Mouse (Mus musculus) forelimb bud, embryonic 11.5 days (tissue): ENCODE measurements at regions not wholly inside any gene's neighbourhood (a gene's known extent, or its start where the extent isn't known, plus 50 kb on each side); places are given as distances from the start of the nearest gene placed in this dataset.

ENCODE experiments used
- DNase-seq: peaks from one replicate; pipeline ENCODE4 v3.0.0-alpha.2; 2012; ENCODE audit warnings: low read depth, low spot score

DNA sequence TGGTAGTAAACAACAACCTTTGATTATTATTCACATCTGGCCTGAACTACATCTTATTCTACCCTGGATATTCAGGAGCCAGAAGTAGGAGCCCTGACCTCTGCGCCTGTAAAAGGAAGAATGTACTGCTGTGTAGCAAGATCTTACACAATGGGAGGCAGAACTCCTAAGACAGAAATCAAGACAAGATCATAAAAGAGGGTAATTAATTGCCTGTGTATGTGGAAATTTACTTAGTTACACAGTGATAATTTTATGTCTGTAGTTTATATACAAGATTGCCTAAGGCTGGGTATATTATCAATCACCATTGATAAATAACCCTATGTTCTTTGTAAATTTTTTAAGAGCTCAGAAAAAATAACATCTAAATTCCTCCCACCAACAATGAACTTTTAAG, 2167.8 kb downstream of the 9330182O14Rik start:
- no peak for DNase-seq

DNA sequence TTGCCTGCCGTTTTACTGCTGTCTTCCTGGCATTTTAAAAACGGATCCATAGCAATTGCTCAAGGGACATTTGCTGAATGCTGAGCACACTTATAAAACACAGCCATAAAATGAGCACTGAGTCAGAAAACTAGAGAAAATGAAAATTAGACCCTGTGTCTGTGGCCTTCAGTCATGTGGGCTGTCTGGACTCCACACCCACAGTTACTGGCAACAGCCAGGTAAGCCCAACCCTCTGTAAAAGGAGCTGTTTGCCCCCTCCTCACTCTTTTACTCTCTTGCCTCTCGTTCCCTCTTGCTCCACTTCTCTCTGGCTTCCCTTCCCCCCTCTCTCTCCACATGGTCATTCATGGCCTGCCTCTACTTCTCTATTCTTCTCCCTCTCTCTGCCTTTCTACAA, 2169.9 kb downstream of the 9330182O14Rik start:
- DNase-seq = no peak

DNA sequence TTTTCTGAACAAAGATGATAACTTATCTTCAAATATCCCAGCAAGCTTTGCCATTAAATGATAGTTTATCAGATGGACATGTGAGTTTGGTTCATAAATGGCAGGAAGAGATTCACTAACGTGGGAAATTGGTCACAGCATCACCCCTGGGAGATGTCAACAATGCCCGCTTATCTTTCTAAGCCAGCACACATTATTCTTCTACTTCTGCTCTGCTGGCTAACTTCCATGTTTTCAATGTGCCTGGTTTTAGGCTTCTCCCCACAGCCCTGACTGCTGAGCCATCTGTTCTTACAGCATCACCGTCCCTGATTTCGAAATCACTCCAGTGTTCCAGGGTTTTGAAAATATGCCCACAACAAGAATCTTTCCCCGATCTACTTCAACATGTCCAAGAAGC, 2175.4 kb downstream of the 9330182O14Rik start:
- no peak for DNase-seq

DNA sequence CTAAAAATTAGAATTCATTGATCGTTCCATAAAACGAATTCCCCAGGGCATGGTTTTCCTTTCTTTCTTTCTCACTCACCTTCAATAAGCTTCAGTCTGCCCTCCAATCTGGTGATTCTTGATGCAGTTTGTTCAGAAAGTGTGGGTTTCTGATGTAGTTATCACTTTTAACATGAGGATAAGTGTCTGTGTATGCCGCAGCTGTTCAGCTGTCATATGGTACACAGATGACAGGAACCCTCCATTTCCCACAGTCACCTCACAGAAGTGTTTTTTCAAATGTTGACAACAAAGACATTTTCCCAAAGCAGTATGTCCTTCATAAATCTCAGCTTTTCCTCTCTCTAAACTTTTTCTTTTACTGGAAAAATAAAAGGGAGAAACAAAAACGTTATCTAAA, 2177.0 kb downstream of the 9330182O14Rik start:
- no peak for DNase-seq

DNA sequence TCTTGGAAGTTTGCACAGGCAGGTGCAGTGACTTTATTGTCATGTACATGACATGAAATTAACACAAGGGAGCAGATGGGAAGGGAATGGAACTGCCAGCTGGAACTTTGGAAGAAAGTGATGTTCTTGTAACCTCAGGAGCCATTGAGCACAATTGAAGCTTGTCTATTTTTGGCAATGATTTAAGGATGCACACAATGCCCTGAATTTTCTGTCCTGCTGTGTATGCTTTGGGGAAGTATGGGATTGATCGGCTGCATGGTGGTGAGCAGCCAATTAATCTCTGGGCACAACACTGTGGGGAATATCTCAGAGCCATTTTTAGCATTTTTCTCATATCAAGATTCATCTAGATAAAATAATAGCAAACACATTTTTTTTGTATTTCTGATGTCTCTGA, 2186.2 kb downstream of the 9330182O14Rik start:
- DNase-seq = no peak

DNA sequence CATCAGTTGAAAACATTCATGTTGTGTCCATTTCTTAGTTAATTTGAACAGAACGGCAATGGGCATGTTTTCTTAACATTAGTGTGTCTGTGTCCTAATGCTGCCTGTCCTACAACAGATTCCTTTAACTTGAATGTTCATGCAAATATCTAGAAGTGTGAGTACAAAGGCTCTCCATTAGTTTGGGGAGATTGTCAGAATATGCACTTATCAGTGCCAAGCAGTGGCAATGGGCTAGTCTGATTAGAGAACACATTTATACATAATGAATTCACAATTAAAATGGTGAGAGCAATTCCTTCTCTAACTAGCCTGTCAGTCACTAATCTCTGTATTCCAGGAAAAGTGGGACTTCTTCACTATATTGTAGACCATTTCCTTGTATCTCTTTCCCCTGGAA, 2188.8 kb downstream of the 9330182O14Rik start:
- no peak for DNase-seq

DNA sequence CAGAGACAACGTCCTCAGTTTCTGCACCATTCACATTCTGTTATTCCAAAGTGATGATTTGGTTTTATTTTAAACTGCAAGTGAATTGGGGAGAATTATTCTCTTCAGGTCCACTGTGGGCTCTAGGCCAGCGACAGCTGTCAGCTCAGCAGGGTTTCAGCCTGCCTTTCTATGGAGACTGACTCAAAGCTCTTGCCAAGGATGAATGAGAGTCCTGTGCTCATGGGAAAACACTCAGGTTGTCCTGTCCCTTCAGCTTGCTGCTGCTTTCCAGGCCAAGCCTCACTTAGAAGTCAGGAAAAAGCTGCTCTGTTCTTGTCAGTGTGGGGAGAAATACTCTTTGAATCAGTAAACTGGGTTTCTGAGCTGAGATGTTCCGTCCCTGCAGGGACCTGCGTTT, 2191.1 kb downstream of the 9330182O14Rik start:
- no peak for DNase-seq

DNA sequence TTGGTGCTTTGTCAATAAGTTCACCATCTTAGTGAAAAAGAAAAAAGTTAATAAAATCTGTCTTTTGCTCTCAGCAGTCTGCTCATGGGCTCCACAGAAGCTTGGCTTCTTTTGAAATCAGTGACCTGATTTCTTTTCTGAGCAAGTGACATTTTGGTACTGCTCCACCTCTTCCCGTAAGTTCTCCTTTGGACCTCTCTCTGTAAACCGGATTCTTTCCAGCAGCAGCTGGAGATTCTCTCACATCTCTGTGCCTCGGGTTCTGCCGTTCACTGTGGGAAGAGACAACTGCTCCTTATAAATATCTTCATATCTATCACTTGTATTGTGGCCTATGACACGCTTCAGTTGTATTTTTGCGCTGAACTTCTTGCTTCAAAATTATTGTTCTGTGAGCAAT, 2194.4 kb downstream of the 9330182O14Rik start:
- DNase-seq = no peak

DNA sequence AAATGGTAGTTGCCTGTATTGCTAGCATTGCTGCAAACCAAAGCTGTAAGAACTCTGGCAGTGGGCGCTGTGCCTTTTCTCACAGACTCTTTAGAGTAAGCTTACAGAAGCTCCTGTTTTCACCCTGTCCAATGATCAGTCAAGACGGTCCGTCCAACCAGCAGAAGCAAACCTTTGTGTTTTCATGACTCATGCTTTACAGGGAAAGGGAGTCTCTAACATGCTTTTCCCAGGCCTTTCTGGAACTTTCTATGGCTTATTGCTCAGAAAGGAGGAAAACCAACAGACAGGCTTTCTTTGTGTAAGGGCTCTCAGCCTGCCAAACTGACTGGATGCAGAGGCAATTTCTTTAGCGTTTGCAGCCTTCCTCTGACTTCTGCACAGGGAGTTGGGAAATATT, 2195.6 kb downstream of the 9330182O14Rik start:
- DNase-seq = no peak

DNA sequence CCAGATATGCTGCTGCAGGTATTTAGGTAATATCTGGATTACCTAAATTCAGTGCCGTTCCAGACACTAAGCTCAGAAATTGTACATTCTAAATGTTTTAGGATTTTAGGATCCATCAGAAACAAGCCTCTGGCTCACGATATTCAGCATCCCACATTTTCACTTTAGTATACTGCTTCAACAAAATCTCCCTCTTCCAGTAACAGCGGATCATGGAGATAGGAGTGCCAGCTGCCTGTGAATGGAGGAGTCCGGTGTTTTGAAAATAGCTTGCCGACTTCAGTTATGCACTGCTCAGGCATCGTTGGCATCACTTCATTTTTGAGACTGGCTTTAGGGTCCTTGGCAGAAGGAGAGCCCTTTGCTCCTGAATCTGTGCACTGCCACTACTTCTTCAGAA, 2199.5 kb downstream of the 9330182O14Rik start:
- no peak for DNase-seq

DNA sequence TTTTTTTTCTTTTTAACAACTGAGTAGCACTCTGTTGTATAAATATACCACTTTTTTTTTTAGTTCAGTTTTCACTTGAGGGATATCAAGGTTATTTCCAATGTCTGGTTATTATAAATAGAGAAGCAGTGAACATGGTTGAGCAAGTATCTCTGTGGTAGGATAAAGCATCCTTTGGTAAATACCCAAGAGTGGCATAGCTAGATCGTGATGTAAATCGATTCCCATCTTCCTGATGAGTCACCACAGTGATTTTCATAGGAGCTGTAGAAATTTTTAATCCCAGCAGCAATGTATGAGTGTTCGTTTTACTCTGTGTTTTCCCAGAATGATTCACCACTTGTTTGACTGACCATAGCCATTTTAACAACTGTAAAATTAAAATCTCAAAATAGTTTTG, 2212.0 kb downstream of the 9330182O14Rik start:
- DNase-seq = no peak

DNA sequence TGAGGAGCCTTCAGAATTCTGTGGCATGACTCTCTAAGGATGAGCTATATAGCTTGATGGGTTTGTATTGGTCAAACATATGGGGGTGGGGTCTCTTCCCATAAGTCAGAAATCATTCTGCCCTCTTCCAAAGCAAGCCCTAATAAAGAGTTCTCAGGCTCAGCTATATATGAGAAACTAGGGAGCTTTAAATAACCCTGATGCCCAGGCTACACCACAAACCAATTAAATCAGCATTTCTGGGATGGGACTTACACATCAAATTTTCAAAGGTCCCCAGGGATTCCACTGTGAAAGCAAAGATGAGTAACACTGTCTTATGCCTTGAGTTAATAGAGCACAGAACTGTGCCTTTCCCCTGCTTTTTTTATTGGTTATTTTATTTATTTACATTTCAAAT, 2227.7 kb downstream of the 9330182O14Rik start:
- no peak for DNase-seq

DNA sequence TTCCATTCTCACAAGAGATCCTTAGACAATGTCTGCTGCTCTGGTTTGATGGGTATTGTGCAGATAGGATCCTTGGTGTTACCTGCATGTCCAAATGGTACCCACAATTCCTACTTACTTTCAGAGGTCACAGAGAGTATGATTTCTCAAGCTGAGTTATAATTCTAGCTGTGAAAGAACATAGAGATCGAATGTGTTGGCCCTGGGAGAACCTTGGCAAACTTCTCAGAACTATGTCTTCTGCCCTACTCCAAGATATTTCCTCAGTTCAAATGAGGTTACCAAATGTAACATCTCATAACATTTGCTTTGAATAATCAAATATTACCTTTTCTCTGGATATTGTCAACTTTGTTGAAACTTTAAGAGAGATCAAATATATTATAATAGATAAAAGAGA, 2230.8 kb downstream of the 9330182O14Rik start:
- DNase-seq = no peak

DNA sequence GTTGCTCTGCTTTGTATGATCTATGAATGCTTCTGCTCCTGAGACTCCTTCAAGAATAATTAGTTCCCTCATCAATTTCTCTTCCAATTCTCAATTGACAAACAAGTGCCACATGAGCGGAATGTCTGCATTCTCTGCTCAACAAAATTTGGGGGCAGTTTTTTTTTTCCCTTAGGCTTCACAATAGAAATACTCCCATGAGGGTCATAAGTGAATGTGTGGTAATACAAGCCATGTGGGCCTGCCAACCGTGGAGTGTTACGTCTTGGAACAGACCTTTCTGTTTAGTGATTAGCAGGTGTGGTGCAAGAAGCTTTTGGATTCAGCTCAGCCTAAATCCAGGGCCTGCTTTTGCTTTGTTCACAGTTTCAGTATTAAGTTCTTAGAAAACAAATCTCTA, 2232.6 kb downstream of the 9330182O14Rik start:
- peak; percentile 82 for DNase-seq

DNA sequence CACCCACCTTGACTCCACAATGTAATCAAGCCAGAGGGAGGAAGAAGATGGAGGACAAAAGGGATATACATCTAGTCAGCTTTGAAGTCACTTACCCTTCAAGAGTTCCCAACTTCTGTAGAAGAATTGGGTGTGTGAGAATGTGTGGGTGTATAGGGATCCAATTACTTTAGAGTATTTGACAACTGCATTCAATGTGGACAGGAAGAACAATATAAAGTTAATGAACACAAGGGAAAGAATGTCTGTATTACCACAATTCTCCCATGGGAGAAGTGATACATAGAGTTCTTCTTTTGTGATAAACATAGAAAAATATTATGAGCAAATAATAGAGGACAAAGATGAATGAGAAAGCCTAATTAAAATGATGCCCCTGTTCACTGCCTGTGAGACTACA, 2235.4 kb downstream of the 9330182O14Rik start:
- DNase-seq = no peak

DNA sequence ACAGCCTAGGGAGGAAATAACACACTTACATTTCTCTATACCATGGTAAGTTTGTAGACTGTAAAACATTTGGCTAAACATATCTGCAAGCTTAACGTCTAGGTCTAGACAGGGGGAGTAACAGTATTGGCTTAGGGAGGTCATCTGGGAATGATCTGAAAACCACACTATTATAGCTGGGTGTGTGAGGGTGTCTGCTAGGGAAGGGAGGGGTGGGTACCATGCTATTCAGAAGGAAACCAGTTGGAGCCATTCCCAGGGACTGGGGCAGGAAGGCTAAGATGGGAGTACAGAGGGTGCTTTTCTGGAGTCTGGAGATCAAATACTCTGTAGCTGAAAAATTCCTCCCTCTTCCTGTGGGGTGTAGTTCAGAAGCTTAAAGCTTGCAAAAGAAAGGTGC, 2235.9 kb downstream of the 9330182O14Rik start:
- no peak for DNase-seq

DNA sequence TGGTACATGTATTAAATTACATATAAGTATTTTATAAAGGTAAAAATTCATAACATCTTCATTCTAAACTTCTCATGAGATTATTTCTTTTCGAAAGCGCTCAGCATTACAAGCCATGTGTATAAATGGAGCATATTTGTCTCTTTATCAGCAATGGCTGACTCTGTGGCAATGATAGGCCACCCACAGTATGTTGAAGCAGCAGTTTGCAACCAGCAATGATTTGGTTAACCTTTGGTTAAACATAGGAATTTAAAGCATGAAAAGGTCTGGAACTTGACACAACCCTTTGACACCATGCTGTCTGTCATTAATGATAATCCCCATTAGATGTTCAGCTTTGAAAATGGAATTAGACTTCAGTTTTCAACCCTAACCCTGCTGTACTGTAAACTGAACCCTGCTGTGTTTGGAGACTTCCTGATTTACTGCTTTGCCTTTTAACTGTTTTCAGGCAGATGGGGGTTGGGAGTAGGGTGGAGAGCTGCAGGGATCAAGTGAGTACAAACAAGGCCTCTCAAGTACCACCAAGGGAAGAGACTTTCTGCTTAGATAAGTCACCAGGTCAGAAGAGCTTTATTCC, 2238.6 kb downstream of the 9330182O14Rik start:
- peak; percentile 46 for DNase-seq
